Mouse (Mus musculus) midbrain, embryonic 14.5 days (tissue): ENCODE data around the gene Duox1. TPM values are rescaled to one million over a fixed set of nuclear protein-coding genes. Genes with fewer than 3 reads are reported as not detected.
A peak's percentile ranks its signal among the peaks of the same experiment; 100 is the strongest.
"Not testable (repeated sequence)": the region's sequence is repeated elsewhere in the genome, so short reads cannot be mapped to it uniquely, and the experiment has no call there.

Experiments used
- ATAC-seq: fragments of 200-750 bp; cut with Nextera tagmentation; 2 replicates; pipeline ENCODE4 v1.8.0; 2017; ENCODE audit warnings: moderate number of reproducible peaks, moderate library complexity; ENCODE audit not compliant: low FRiP score, low TSS enrichment
- DNase-seq: peaks from one replicate; pipeline ENCODE4 v3.0.0-alpha.2; 2015
- H3K27ac ChIP-seq: fragments of 300-500 bp; sonication (generic); replicated peaks from 2 replicates; pipeline ENCODE4 v1.5.1; 2014; ENCODE audit warnings: mild to moderate bottlenecking, low read depth, low read length, moderate library complexity
- H3K27me3 ChIP-seq: fragments of 300-500 bp; sonication (generic); 2 replicates; pipeline ENCODE4 v1.6.1; 2014; ENCODE audit warnings: low read length, control low read depth, mixed read lengths; ENCODE audit not compliant: control insufficient read depth, insufficient read depth
- H3K36me3 ChIP-seq: fragments of 300-500 bp; sonication (generic); 2 replicates; pipeline ENCODE4 v1.6.1; 2014; ENCODE audit warnings: low read length, control low read depth; ENCODE audit not compliant: control insufficient read depth, insufficient read depth
- H3K4me1 ChIP-seq: fragments of 300-500 bp; sonication (generic); 2 replicates; pipeline ENCODE4 v1.6.1; 2014; ENCODE audit warnings: mild to moderate bottlenecking, antibody characterized with exemption, low read length, control low read depth; ENCODE audit not compliant: control insufficient read depth, insufficient read depth
- H3K4me2 ChIP-seq: fragments of 300-500 bp; sonication (generic); 2 replicates; pipeline ENCODE4 v1.6.1; 2014; ENCODE audit warnings: mild to moderate bottlenecking, low read length, moderate library complexity
- H3K4me3 ChIP-seq: fragments of 300-500 bp; sonication (generic); replicated peaks from 2 replicates; pipeline ENCODE4 v1.5.1; 2014; ENCODE audit warnings: low read depth, low read length
- H3K9ac ChIP-seq: fragments of 300-500 bp; sonication (generic); replicated peaks from 2 replicates; pipeline ENCODE4 v1.6.1; 2014; ENCODE audit warnings: mild to moderate bottlenecking, low read length, moderate library complexity
- H3K9me3 ChIP-seq: fragments of 300-500 bp; sonication (generic); 2 replicates; pipeline ENCODE4 v1.6.1; 2016; ENCODE audit warnings: low read length, control low read depth, mixed read lengths; ENCODE audit not compliant: control insufficient read depth
- WGBS: fragments of 180-500 bp; shearing (Covaris S2); extraction: QIAGEN DNeasy Blood & Tissue Kit; methylation state at CpG from one replicate; pipeline ENCODE4 v1.1.7; 2014; 5-methylcytosine and 5-hydroxymethylcytosine counted together
- polyA plus RNA-seq: library from polyadenylated mRNA; unstranded; fragments of >200 nt; fragmentation: Nextera tagmentation; extraction: Ambion mirVana; gene quantifications from 2 replicates; pipeline ENCODE4 v1.2.1, GENCODE M21; 2014

The Duox1 gene
- polyA plus RNA-seq, 1 experiment from 2014 or later = 0.18 TPM

- Histone ChIP-seq H3K4me1 (no peaks in the 10 kb centered on the region), H3K9ac (no peak overlapping the region), H3K27me3 (no peaks in the 10 kb centered on the region), H3K4me2 (no peak overlapping the region), H3K9me3 (no peaks in the 10 kb centered on the region), H3K4me3 (no peak overlapping the region), H3K27ac (no peak overlapping the region), H3K36me3 (no peaks in the 10 kb centered on the region)
- ATAC-seq (no peak), DNase-seq (no peak)
- WGBS = 78% methylated on average over 3 of the region's 3 CpGs
These were observed 9.1 kb downstream of the Duox1 start for GRCm38 (mm10) chr2:122324586-122324985.

- no peaks in the 10 kb centered on the region for H3K27me3 ChIP-seq
- no peaks in the 10 kb centered on the region for H3K36me3 ChIP-seq
- DNase-seq (no peak), ATAC-seq (no peak)
- no peaks in the 10 kb centered on the region for H3K9me3 ChIP-seq
- WGBS = 80% methylated on average over 2 of the region's 2 CpGs
- no peak overlapping the region for H3K9ac ChIP-seq
- no peak overlapping the region for H3K4me3 ChIP-seq
- H3K4me1 ChIP-seq = no peaks in the 10 kb centered on the region
- no peak overlapping the region for H3K4me2 ChIP-seq
- no peak overlapping the region for H3K27ac ChIP-seq
These were observed 9.9 kb downstream of the Duox1 start for GRCm38 (mm10) chr2:122325361-122325760.

- no peaks in the 10 kb centered on the region for H3K4me1 ChIP-seq
- no peaks in the 10 kb centered on the region for H3K36me3 ChIP-seq
- H3K27me3 ChIP-seq = no peaks in the 10 kb centered on the region
- no peak overlapping the region for H3K27ac ChIP-seq
- H3K4me2 ChIP-seq = no peak overlapping the region
- no peak for ATAC-seq
- WGBS = 87% methylated on average over 3 of the region's 3 CpGs
- H3K9ac ChIP-seq = no peak overlapping the region
- H3K9me3 ChIP-seq = no peaks in the 10 kb centered on the region
- no peak for DNase-seq
- no peak overlapping the region for H3K4me3 ChIP-seq
These were observed 12.5 kb downstream of the Duox1 start for GRCm38 (mm10) chr2:122327986-122328385.

GRCm38 (mm10) chr2:122330317-122330716, 14.8 kb downstream of the Duox1 start:
- WGBS = 94% methylated on average over 4 of the region's 6 CpGs
- not testable (repeated sequence) for ATAC-seq, H3K27me3 ChIP-seq, H3K4me2 ChIP-seq, H3K36me3 ChIP-seq, H3K4me3 ChIP-seq, H3K27ac ChIP-seq, H3K4me1 ChIP-seq, H3K9me3 ChIP-seq, H3K9ac ChIP-seq, DNase-seq

- DNase-seq (no peak), ATAC-seq (no peak)
- Histone ChIP-seq H3K36me3 (no peaks in the 10 kb centered on the region), H3K9me3 (no peaks in the 10 kb centered on the region), H3K27me3 (no peaks in the 10 kb centered on the region), H3K4me3 (no peak overlapping the region), H3K4me2 (no peak overlapping the region), H3K27ac (no peak overlapping the region), H3K9ac (no peak overlapping the region), H3K4me1 (no peaks in the 10 kb centered on the region)
- WGBS = 93% methylated on average over 3 of the region's 3 CpGs
These were observed 16.8 kb downstream of the Duox1 start for GRCm38 (mm10) chr2:122332222-122332621.

GRCm38 (mm10) chr2:122334170-122334569, 18.7 kb downstream of the Duox1 start:
- DNase-seq (no peak), ATAC-seq (no peak)
- Histone ChIP-seq H3K27me3 (no peaks in the 10 kb centered on the region), H3K36me3 (no peaks in the 10 kb centered on the region), H3K9me3 (no peaks in the 10 kb centered on the region), H3K4me1 (no peaks in the 10 kb centered on the region), H3K4me2 (no peak overlapping the region), H3K4me3 (no peak overlapping the region), H3K9ac (no peak overlapping the region), H3K27ac (no peak overlapping the region)
- 55% methylated on average over 3 of the region's 3 CpGs for WGBS

GRCm38 (mm10) chr2:122337291-122337690, 21.8 kb downstream of the Duox1 start:
- Histone ChIP-seq H3K27me3 (no peaks in the 10 kb centered on the region), H3K27ac (no peak overlapping the region), H3K4me2 (peak overlapping the region; percentile 33), H3K9me3 (no peaks in the 10 kb centered on the region), H3K9ac (no peak overlapping the region), H3K4me1 (no peaks in the 10 kb centered on the region), H3K36me3 (no peaks in the 10 kb centered on the region), H3K4me3 (0 out of 2 replicates have a peak overlapping the region, but pooled peaks have one; percentile 8)
- ATAC-seq (no peak), DNase-seq (no peak)
- 60% methylated on average over 21 of the region's 21 CpGs for WGBS

GRCm38 (mm10) chr2:122345106-122345893, 29.8 kb downstream of the Duox1 start:
- Histone ChIP-seq H3K4me2 (no peak overlapping the region), H3K36me3 (no peaks in the 10 kb centered on the region), H3K27me3 (no peaks in the 10 kb centered on the region), H3K4me1 (peaks cover 19% of the 10 kb centered on the region), H3K4me3 (no peak overlapping the region), H3K9me3 (no peaks in the 10 kb centered on the region), H3K27ac (no peak overlapping the region), H3K9ac (no peak overlapping the region)
- 85% methylated on average over 6 of the region's 6 CpGs for WGBS
- ATAC-seq = no peak
- DNase-seq = no peak

GRCm38 (mm10) chr2:122346164-122346563, 30.7 kb downstream of the Duox1 start:
- not testable (repeated sequence) for ATAC-seq, H3K9me3 ChIP-seq, H3K27me3 ChIP-seq, H3K27ac ChIP-seq, H3K4me2 ChIP-seq, H3K4me3 ChIP-seq, DNase-seq, H3K36me3 ChIP-seq, H3K9ac ChIP-seq
- WGBS = 88% methylated on average over 6 of the region's 6 CpGs
- H3K4me1 ChIP-seq = peaks cover 24% of the 10 kb centered on the region
